Mouse (Mus musculus) forebrain, postnatal 0 days (tissue): ENCODE data around the gene Tspo. TPM values are rescaled to one million over a fixed set of nuclear protein-coding genes. Genes with fewer than 3 reads are reported as not detected.
A peak's percentile ranks its signal among the peaks of the same experiment; 100 is the strongest.

Source experiments
- ATAC-seq: fragments of 200-750 bp; cut with Nextera tagmentation; 2 replicates; pipeline ENCODE4 v1.8.0; 2017; ENCODE audit warnings: mild to moderate bottlenecking, moderate library complexity
- DNase-seq: peaks from one replicate; pipeline ENCODE4 v3.0.0-alpha.2; 2015
- H3K27ac ChIP-seq: fragments of 300-500 bp; sonication (generic); 2 replicates; pipeline ENCODE4 v1.5.1; 2014; ENCODE audit warnings: low read depth, mild to moderate bottlenecking, antibody characterized with exemption, low read length, moderate library complexity, mixed read lengths
- H3K27me3 ChIP-seq: fragments of 300-500 bp; sonication (generic); 2 replicates; pipeline ENCODE4 v1.6.1; 2014; ENCODE audit warnings: mild to moderate bottlenecking, low read length, mixed read lengths; ENCODE audit not compliant: insufficient read depth
- H3K36me3 ChIP-seq: fragments of 300-500 bp; sonication (generic); 2 replicates; pipeline ENCODE4 v1.6.1; 2014; ENCODE audit warnings: mild to moderate bottlenecking, moderate library complexity; ENCODE audit not compliant: insufficient read depth
- H3K4me1 ChIP-seq: fragments of 300-500 bp; sonication (generic); 2 replicates; pipeline ENCODE4 v1.6.1; 2014; ENCODE audit warnings: antibody characterized with exemption; ENCODE audit not compliant: insufficient read depth
- H3K4me2 ChIP-seq: fragments of 300-500 bp; sonication (generic); 2 replicates; pipeline ENCODE4 v1.6.1; 2014; ENCODE audit warnings: low read depth, mild to moderate bottlenecking, moderate library complexity
- H3K4me3 ChIP-seq: fragments of 300-500 bp; sonication (generic); 2 replicates; pipeline ENCODE4 v1.5.1; 2014; ENCODE audit warnings: low read depth, low read length, mixed read lengths
- H3K9ac ChIP-seq: fragments of 300-500 bp; sonication (generic); 2 replicates; pipeline ENCODE4 v1.6.1; 2014; ENCODE audit warnings: mild to moderate bottlenecking
- H3K9me3 ChIP-seq: fragments of 300-500 bp; sonication (generic); 2 replicates; pipeline ENCODE4 v1.6.1; 2016; ENCODE audit warnings: low read length
- CTCF ChIP-seq: sonication (generic); IDR thresholded peaks from 2 replicates; pipeline ENCODE4 v1.5.1; 2016; ENCODE audit warnings: antibody characterized with exemption, control low read depth, low read depth
- WGBS: fragments of 180-500 bp; shearing (Covaris S2); extraction: QIAGEN DNeasy Blood & Tissue Kit; methylation state at CpG from one replicate; pipeline ENCODE4 v1.1.7; 2014; 5-methylcytosine and 5-hydroxymethylcytosine counted together
- microRNA-seq, 2 experiments: library from miRNA; unstranded; fragments of <30 nt; microRNA quantifications; one replicate each; pipeline ENCODE4; 2016
- polyA plus RNA-seq: library from polyadenylated mRNA; unstranded; fragments of >200 nt; fragmentation: Nextera tagmentation; extraction: Ambion mirVana; gene quantifications from 2 replicates; pipeline ENCODE4 v1.2.1, GENCODE M21; 2015
- total RNA-seq: library from RNA; depleted of rRNA; stranded (reverse); fragments of >200 nt; gene quantifications from 2 replicates; pipeline ENCODE4 v1.2.3, GENCODE M21; 2014; rRNA removed

Tspo gene
- total and polyA plus RNA-seq, 2 experiments from 2014 or later = 5.7 to 15.3 TPM

DNA sequence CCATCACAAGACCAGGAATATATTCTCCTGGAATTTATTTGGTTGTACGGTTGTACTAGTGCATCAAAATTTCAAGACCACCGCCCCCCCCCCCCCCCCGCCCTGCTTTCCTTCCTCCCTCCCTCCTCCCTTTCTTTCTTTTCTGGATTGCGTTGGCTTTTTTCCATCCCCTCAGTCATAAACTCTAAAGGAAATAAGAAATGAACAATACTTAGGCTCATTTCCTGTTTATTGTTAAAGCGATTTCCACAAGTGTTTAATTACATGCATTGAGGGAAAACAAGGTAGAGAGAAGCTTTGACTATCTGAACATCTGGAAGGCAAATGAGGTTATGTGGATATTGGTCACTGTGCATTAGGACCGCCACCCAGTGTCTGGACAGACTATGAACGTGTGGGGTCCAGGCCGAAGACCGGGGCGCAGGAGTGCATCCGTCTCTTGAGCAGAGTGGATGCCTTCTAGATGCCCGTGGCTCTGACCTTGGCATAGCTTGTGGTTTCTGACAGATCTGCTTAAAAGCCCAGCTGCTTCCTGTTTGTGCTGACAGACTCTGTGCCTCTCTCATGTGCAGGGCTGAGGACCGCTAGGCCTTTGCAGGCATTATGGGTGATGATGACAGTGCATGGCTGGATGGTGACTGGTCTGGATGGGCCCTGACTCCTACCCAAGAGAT, 39.1 kb downstream of the Tspo start:
- WGBS = 74% methylated on average over 13 of the region's 13 CpGs
- no peak for DNase-seq
- no peak for TF ChIP-seq CTCF

DNA sequence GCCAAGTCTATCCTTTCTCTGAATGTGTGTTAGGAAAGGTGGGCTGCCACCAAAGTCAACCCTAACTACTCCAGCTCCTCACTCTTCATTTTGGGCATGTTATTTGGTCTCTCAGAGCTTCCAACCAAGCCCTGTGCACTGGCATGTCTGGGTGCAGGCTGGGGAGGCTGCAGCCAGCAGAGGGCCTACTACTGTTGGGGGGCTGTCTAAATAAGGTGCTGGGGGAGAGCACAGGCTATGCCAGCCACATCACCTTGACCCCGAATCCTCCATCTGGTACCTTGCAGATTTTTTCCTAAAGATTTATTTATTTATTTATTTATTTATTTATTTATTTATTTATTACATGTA, 39.6 kb downstream of the Tspo start:
- 92% methylated on average over 1 of the region's 1 CpGs for WGBS
- Histone ChIP-seq H3K27ac (no peak overlapping the region), H3K36me3 (0 out of 2 replicates have a peak, but pooled peaks cover 3% of the 10 kb centered on the region), H3K4me1 (no peaks in the 10 kb centered on the region), H3K9ac (no peak overlapping the region), H3K4me3 (no peak overlapping the region), H3K27me3 (no peaks in the 10 kb centered on the region), H3K9me3 (no peaks in the 10 kb centered on the region), H3K4me2 (no peak overlapping the region)
- ATAC-seq (no peak), DNase-seq (no peak)
- TF ChIP-seq CTCF = no peak

More for the DNA sequence above, 39.1 kb downstream of the Tspo start:
- Histone ChIP-seq H3K9ac (no peak overlapping the region), H3K36me3 (no peaks in the 10 kb centered on the region), H3K4me1 (no peaks in the 10 kb centered on the region), H3K4me2 (no peak overlapping the region), H3K27me3 (no peaks in the 10 kb centered on the region), H3K4me3 (no peak overlapping the region), H3K27ac (no peak overlapping the region), H3K9me3 (no peaks in the 10 kb centered on the region)
- no peak; the same call in 1 of the 2 replicates for ATAC-seq

DNA sequence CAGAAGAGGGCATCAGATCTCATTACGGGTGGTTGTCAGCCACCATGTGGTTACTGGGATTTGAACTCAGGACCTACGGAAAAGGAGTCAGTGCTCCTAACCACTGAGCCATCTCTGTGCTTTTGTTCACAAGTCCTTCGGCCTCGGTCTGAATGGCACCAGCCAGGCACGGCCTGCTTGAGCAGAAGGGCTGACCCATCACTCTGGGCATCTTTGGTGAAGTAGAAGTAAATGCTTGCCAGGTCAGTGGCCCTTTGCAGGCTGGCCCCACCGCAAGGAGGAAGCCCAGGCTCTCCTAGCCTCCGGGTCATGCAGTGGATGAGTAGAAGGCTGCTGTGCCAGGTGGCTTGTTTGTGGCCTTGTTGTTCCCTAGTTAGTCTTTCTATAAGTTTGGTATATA, 40.0 kb downstream of the Tspo start:
- no peak overlapping the region for H3K4me3 ChIP-seq
- H3K4me2 ChIP-seq = no peak overlapping the region
- no peak overlapping the region for H3K27ac ChIP-seq
- 0 out of 2 replicates have a peak, but pooled peaks cover 3% of the 10 kb centered on the region for H3K36me3 ChIP-seq
- 96% methylated on average over 7 of the region's 7 CpGs for WGBS
- no peak overlapping the region for H3K9ac ChIP-seq
- ATAC-seq = no peak
- no peak for TF ChIP-seq CTCF
- no peaks in the 10 kb centered on the region for H3K27me3 ChIP-seq
- no peaks in the 10 kb centered on the region for H3K4me1 ChIP-seq
- no peaks in the 10 kb centered on the region for H3K9me3 ChIP-seq
- DNase-seq = no peak

DNA sequence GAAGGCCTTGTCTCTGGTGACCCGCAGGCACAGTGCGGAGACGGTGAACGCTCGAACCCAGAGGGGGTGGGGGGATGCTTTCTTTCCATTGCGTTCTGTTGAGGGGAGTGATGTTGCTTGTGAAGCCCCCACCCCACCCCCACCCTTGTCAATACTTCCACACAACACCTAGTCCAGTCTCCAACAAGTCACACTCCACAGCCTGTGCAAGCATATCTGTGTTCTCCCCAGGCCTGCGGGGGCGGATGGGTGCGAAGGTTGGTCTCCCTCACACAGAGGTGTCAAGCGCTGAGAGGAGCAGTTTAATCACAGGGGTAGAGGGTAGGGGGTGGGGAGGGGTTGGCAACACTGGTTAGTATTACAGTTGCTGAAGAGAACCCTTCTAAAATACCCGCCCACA, 42.8 kb downstream of the Tspo start:
- no peak for TF ChIP-seq CTCF
- H3K4me2 ChIP-seq = no peak overlapping the region
- H3K9me3 ChIP-seq = no peaks in the 10 kb centered on the region
- no peaks in the 10 kb centered on the region for H3K27me3 ChIP-seq
- no peak for ATAC-seq
- no peak overlapping the region for H3K27ac ChIP-seq
- H3K36me3 ChIP-seq = 0 out of 2 replicates have a peak, but pooled peaks cover 3% of the 10 kb centered on the region
- DNase-seq = no peak
- no peak overlapping the region for H3K9ac ChIP-seq
- no peak overlapping the region for H3K4me3 ChIP-seq
- H3K4me1 ChIP-seq = no peaks in the 10 kb centered on the region
- 90% methylated on average over 11 of the region's 11 CpGs for WGBS

DNA sequence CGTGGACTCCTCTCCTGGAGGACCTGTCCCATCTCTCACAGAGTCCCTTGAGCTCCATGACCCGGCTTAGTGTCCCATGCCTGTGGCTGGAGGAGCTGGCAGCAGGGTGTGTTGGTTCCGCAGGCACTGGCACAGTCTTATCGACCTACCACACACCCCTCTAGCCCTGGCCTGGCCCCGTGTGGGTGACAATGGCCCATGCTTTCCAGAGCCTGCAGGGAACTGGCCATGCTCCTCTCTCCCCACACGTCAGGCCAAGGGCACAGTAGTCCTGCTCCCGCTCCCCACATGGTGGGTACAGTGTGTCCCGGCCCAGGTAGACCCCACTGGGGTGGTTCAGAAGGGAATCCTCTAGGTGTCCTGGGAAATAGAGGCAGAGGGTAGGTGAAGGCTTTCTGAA, 43.3 kb downstream of the Tspo start:
- Histone ChIP-seq H3K27ac (no peak overlapping the region), H3K9ac (no peak overlapping the region), H3K36me3 (0 out of 2 replicates have a peak, but pooled peaks cover 8% of the 10 kb centered on the region), H3K9me3 (no peaks in the 10 kb centered on the region), H3K27me3 (no peaks in the 10 kb centered on the region), H3K4me3 (no peak overlapping the region), H3K4me1 (no peaks in the 10 kb centered on the region), H3K4me2 (no peak overlapping the region)
- TF ChIP-seq CTCF = no peak
- DNase-seq = no peak
- no peak for ATAC-seq
- 87% methylated on average over 8 of the region's 8 CpGs for WGBS

DNA sequence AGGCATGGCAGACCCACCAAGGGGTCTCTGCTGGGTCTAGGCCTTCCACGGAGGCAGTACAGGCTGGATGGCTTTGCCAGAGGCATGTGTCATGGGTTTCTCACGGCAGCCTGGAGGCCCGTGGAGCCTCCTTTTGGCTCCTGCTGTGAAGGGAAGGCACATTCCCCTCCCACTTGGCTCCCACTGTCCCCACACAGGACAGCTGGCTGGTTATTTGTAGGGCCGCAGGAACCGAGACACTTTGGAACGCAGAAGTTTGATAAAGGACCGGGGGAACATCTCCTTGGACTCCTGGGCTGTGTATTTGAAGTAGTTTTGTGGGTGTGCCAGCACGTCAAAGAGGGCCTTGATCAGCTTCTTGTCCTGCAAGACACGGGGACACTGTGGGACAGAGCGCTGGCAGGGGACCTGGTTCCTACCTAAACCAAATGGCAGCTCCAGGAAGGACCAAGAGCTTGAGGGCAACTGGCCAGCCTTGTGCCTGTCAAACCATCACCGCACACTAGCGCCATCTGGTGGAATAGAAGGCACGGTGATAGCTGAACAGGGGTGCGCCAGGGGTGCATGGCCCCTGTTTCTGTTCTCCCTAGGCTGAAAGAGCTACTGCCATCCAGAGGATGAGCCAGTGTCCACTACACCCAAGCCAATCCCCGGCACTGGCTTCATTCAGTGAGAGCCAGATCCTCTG, 43.9 kb downstream of the Tspo start:
- 51% methylated on average over 15 of the region's 15 CpGs for WGBS
- Histone ChIP-seq H3K27ac (no peak overlapping the region), H3K36me3 (peaks cover 11% of the 10 kb centered on the region; the same call in 1 of the 2 replicates), H3K9ac (no peak overlapping the region), H3K4me3 (no peak overlapping the region), H3K4me2 (no peak overlapping the region), H3K27me3 (no peaks in the 10 kb centered on the region), H3K4me1 (no peaks in the 10 kb centered on the region), H3K9me3 (no peaks in the 10 kb centered on the region)
- peak; percentile 83 for TF ChIP-seq CTCF
- ATAC-seq (peak; percentile 53), DNase-seq (peak; percentile 71)

DNA sequence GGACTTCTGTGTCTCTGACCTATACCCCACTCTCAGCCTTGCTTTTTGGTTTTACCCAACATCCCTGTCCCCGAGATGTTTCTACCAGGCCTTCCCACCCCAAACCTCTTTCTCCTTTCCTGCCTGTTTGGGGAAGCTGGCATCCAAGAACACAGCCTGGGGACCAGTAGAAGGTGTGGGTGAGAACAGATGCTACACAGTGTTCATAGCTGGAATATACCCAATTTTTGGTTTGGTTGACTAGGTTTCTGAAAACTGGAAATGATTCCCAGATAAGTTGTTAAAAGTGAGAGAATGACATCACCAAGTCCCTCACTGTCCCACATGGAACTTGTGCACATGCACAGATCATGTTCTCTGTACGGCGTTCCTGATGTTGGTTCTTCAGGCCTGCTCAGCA, 51.9 kb downstream of the Tspo start:
- no peak overlapping the region for H3K27ac ChIP-seq
- no peaks in the 10 kb centered on the region for H3K4me1 ChIP-seq
- TF ChIP-seq CTCF = no peak
- H3K9me3 ChIP-seq = no peaks in the 10 kb centered on the region
- H3K4me2 ChIP-seq = no peak overlapping the region
- no peak for DNase-seq
- H3K4me3 ChIP-seq = no peak overlapping the region
- no peak for ATAC-seq
- 86% methylated on average over 3 of the region's 3 CpGs for WGBS
- H3K27me3 ChIP-seq = no peaks in the 10 kb centered on the region
- peaks cover 34% of the 10 kb centered on the region for H3K36me3 ChIP-seq
- H3K9ac ChIP-seq = no peak overlapping the region

Small RNA genes lying within 50 kb of the gene (microRNA-seq; reads per million reads assigned to microRNA genes)
- 0 reads per million in 2 experiments for gene Gm24575

Other genes with a start within 250 kb of the Tspo start
- 41.0 and 41.2 TPM in 2 replicates for gene Arfgap3, start 213.3 kb upstream of the Tspo start, total RNA-seq
- gene Arfgap3, start 213.3 kb upstream of the Tspo start, polyA plus RNA-seq = 32.0 and 33.7 TPM in 2 replicates
- gene Pacsin2, start 99.0 kb upstream of the Tspo start, total RNA-seq = 13.8 and 20.9 TPM in 2 replicates
- 10.4 and 16.5 TPM in 2 replicates for gene Pacsin2, start 99.0 kb upstream of the Tspo start, polyA plus RNA-seq
- gene Ttll1, start 52.7 kb upstream of the Tspo start, total RNA-seq = 39.5 and 47.4 TPM in 2 replicates
- 76.2 and 115 TPM in 2 replicates for gene Ttll1, start 52.7 kb upstream of the Tspo start, polyA plus RNA-seq
- gene Bik, start 36.7 kb upstream of the Tspo start, total RNA-seq = not detected in 2 replicates
- gene Bik, start 36.7 kb upstream of the Tspo start, polyA plus RNA-seq = 0.33 and 0.84 TPM in 2 replicates
- gene Mcat, start 195 bp downstream of the Tspo start, total RNA-seq = 50.3 and 53.8 TPM in 2 replicates
- 40.9 and 46.3 TPM in 2 replicates for gene Mcat, start 195 bp downstream of the Tspo start, polyA plus RNA-seq
- 42.9 and 43.3 TPM in 2 replicates for gene Ttll12, start 31.6 kb downstream of the Tspo start, total RNA-seq
- gene Ttll12, start 31.6 kb downstream of the Tspo start, polyA plus RNA-seq = 34.8 and 38.7 TPM in 2 replicates
- 28.1 and 33.5 TPM in 2 replicates for gene Scube1, start 161.4 kb downstream of the Tspo start, total RNA-seq
- gene Scube1, start 161.4 kb downstream of the Tspo start, polyA plus RNA-seq = 9.7 and 12.0 TPM in 2 replicates
- gene Mpped1, start 215.9 kb downstream of the Tspo start, total RNA-seq = 352 and 534 TPM in 2 replicates
- gene Mpped1, start 215.9 kb downstream of the Tspo start, polyA plus RNA-seq = 227 and 361 TPM in 2 replicates